Mouse (Mus musculus): Measurements from ENCODE around the gene Sgca. TPM values are rescaled to one million over a fixed set of nuclear protein-coding genes. Genes with fewer than 3 reads are reported as not detected.
"Not testable (repeated sequence)": the region's sequence is repeated elsewhere in the genome, so short reads cannot be mapped to it uniquely, and the experiment has no call there.

Sgca gene
- polyA plus RNA-seq, 1 experiment from 2014 or later, result not detected

DNA sequence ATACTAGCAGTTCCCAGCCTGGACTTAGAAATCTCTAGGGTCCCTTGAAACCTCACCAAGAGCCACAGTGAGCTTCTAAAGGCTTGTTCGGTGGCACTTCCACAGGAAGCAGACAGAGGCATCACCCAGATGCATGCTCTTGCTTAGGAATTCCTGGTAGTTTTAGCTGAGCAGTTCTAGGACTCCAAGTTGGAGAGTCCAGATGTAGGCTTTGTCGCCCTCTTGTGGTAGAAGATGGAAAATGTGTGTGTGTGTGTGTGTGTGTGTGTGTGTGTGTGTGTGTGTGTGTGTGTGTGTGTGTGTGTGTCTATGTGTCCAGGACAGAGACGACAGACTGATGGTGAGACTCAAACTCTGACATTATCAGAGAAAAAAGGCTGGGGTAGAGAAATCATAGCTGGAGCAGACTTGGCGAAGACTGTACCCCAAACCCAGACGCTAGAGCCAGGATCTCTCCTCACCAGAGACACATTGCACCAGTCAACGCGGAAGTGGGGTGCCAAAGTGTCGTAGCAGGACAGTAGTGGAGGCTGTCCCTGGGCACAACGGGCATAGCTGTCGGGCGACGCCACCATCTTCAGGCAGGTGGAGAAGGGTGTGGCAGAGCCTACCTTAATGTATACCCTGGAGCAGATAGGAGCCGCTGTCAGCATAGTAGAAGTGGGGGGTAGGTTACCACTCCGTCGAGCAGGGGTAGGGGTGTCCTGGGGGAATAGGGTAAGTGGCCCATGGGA, 5.8 kb downstream of the Sgca start:
- peak; percentile 82 for DNase-seq (ENCODE audit: low spot score)
- H3K9me3 ChIP-seq (replicated peaks; ENCODE audit: control insufficient read depth, low read length), result no peaks in the 10 kb centered on the region
- H3K27ac ChIP-seq (ENCODE audit: low read depth, low read length), result no peak overlapping the region
- ATAC-seq, result no peak
- H3K4me2 ChIP-seq (ENCODE audit: low read length), result no peak overlapping the region
- 59% methylated on average over 15 of the region's 15 CpGs for WGBS
- H3K4me1 ChIP-seq (ENCODE audit: control insufficient read depth, insufficient read depth, low read length), result no peaks in the 10 kb centered on the region
- H3K36me3 ChIP-seq (ENCODE audit: control insufficient read depth, insufficient read depth, low read length), result no peaks in the 10 kb centered on the region
- no peaks in the 10 kb centered on the region for H3K27me3 ChIP-seq (replicated peaks; ENCODE audit: control insufficient read depth, insufficient read depth, low read length)
- no peak overlapping the region for H3K4me3 ChIP-seq (ENCODE audit: low read depth, low read length)
- H3K9ac ChIP-seq (ENCODE audit: low read length), result no peak overlapping the region

DNA sequence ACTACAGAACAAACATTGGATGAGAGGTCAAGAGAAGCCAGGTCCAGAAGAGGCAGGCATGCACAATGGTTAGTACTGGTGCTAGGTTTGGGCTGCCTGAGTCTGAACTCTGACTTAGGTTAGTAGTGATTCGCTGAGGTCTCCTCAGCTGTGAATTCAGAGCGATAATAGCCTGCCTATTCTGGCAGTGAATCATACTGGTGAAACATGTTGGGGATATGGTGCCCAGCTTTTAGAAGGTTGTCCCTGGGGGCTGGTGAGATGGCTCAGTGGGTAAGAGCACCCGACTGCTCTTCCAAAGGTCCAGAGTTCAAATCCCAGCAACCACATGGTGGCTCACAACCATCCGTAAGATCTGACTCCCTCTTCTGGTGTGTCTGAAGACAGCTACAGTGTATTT, 6.4 kb downstream of the Sgca start:
- H3K9ac ChIP-seq (ENCODE audit: low read length); H3K27me3 ChIP-seq (replicated peaks; ENCODE audit: control insufficient read depth, insufficient read depth, low read length); H3K27ac ChIP-seq (ENCODE audit: low read depth, low read length); H3K4me3 ChIP-seq (ENCODE audit: low read depth, low read length); H3K4me2 ChIP-seq (ENCODE audit: low read length); H3K9me3 ChIP-seq (replicated peaks; ENCODE audit: control insufficient read depth, low read length); DNase-seq (ENCODE audit: low spot score); ATAC-seq; H3K4me1 ChIP-seq (ENCODE audit: control insufficient read depth, insufficient read depth, low read length); H3K36me3 ChIP-seq (ENCODE audit: control insufficient read depth, insufficient read depth, low read length): not testable (repeated sequence)
- WGBS, result 91% methylated on average over 4 of the region's 4 CpGs

DNA sequence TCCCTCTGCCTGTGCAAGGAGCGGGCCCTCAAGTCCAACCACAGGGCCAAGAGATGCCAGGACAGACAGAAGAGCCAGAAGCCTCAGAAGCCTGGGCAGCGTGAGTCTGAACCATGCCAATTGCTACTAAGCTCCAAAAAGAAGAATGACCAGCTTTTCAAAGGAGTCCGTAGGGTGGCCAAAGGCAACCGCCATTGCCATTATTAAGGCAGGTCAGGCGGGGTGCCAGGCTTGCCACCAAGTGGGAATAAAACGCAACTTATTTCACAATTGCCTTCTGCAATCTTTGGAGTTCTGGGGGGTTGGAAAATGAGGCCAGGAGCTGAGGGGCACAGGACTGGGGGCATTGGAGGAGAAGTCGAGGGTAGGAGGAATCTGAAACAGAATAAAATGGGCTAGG, 7.9 kb downstream of the Sgca start:
- ATAC-seq (no peak), DNase-seq (ENCODE audit: low spot score) (no peak)
- no peak overlapping the region for H3K4me2 ChIP-seq (ENCODE audit: low read length)
- no peaks in the 10 kb centered on the region for H3K27me3 ChIP-seq (replicated peaks; ENCODE audit: control insufficient read depth, insufficient read depth, low read length)
- no peak overlapping the region for H3K4me3 ChIP-seq (ENCODE audit: low read depth, low read length)
- no peak overlapping the region for H3K9ac ChIP-seq (ENCODE audit: low read length)
- H3K4me1 ChIP-seq (ENCODE audit: control insufficient read depth, insufficient read depth, low read length), result no peaks in the 10 kb centered on the region
- H3K27ac ChIP-seq (ENCODE audit: low read depth, low read length), result no peak overlapping the region
- WGBS, result 74% methylated on average over 7 of the region's 7 CpGs
- H3K9me3 ChIP-seq (replicated peaks; ENCODE audit: control insufficient read depth, low read length), result no peaks in the 10 kb centered on the region
- H3K36me3 ChIP-seq (ENCODE audit: control insufficient read depth, insufficient read depth, low read length), result no peaks in the 10 kb centered on the region

DNA sequence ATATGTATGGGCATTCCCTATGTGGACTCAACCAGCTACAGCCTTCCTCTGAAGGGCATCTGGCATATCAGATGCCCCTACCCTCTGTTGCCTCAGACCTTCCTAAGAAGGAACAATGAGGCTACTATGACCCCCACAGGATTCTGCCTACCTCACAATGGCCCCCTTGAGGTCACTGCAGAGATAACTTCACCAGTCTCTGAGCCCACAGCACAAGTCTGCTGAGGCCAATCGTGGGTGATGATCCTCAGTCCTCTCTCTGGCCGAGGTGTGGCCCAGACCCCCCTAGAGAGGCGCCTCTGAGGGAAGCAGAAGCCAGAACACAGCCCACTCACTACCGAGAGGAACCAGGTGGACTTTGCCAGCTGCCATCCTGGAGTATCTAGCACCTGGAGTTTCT, 8.7 kb downstream of the Sgca start, which contains the start of gene Hils1:
TSS of gene Hils1 (plus strand) at position 175 of the 400 bp plus-strand sequence.
- Histone ChIP-seq H3K27ac (ENCODE audit: low read depth, low read length) (no peak within 1 kb of the TSS), H3K36me3 (ENCODE audit: control insufficient read depth, insufficient read depth, low read length) (no peaks in the 10 kb centered on the region), H3K4me1 (ENCODE audit: control insufficient read depth, insufficient read depth, low read length) (no peaks in the 10 kb centered on the region), H3K4me2 (ENCODE audit: low read length) (no peak within 1 kb of the TSS), H3K9me3 (replicated peaks; ENCODE audit: control insufficient read depth, low read length) (no peaks in the 10 kb centered on the region), H3K9ac (ENCODE audit: low read length) (no peak within 1 kb of the TSS), H3K4me3 (ENCODE audit: low read depth, low read length) (no peak within 1 kb of the TSS), H3K27me3 (replicated peaks; ENCODE audit: control insufficient read depth, insufficient read depth, low read length) (no peaks in the 10 kb centered on the region)
- no peak for DNase-seq (ENCODE audit: low spot score)
- 58% methylated on average over 4 of the region's 4 CpGs for WGBS
- ATAC-seq, result no peak

DNA sequence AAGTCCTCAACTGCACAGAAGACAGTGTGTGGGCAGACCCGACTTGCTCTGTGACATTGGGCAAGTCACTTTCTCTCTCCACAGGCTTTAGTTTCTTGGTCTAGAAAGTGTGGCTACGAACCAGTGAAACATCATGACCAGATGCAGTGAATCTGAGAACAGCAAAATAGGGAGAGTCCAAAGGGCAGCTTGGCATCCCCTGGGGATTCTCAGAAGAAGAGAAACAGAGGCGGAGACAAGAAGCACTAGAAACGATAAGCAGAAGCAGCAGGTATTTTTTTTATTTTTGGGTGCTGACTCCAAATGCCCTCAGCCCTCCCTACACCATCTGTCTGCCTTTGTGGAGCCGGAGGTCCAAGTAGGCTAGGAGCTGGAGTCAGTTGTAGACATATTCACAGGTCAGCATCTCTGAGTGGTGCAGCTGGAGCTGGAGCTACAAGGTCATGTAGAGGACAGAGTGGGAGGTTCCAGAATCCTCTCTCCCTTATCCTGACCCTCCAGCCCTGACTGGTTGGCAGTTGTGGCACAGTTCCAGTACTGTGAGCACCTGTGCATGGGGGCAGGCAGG, 13.5 kb downstream of the Sgca start:
- Histone ChIP-seq H3K27me3 (replicated peaks; ENCODE audit: control insufficient read depth, insufficient read depth, low read length) (no peaks in the 10 kb centered on the region), H3K9ac (ENCODE audit: low read length) (no peak overlapping the region), H3K9me3 (replicated peaks; ENCODE audit: control insufficient read depth, low read length) (no peaks in the 10 kb centered on the region), H3K4me3 (ENCODE audit: low read depth, low read length) (no peak overlapping the region), H3K4me1 (ENCODE audit: control insufficient read depth, insufficient read depth, low read length) (no peaks in the 10 kb centered on the region), H3K4me2 (ENCODE audit: low read length) (no peak overlapping the region), H3K27ac (ENCODE audit: low read depth, low read length) (no peak overlapping the region), H3K36me3 (ENCODE audit: control insufficient read depth, insufficient read depth, low read length) (no peaks in the 10 kb centered on the region)
- 83% methylated on average over 5 of the region's 5 CpGs for WGBS
- ATAC-seq (no peak), DNase-seq (ENCODE audit: low spot score) (no peak)

DNA sequence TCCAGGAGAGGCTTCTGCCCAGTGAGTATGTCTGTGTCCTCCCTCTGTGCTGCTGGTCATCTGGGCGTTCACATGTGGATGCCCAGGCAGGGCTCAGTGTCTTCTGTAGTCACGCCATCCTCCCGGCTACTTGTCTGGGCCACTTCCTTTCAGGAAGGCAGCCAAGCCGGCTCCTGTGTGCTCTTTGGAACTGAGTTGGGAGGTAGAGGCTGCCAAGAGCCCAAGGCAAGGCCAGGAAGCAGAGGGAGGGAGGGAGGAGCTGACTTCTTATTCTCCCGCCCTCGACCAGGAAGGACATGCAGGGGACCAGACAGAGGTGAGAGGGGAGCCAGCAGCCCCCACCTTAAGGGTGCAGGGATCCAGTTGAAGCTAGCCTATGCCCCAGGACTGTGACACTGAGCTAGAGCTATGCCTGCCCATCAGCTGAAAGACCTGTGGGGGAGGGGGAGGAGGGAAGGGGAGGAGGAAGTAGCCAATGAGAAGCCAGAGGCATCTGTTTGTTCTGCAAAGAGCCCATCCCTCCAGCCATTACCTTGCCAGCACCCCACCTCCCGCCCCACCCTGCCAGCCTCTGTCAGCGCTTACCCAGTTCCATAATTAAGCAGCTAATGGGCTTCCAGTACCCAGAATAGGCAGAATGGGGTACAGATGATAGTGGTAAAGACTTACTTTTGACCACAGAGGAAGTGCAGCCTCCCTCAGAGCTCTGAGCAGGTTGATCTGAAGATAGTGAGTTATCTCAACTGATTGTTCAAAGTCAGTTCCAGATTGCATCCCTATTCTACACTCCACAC, 17.9 kb downstream of the Sgca start:
- H3K9me3 ChIP-seq (replicated peaks; ENCODE audit: control insufficient read depth, low read length), result no peaks in the 10 kb centered on the region

DNA sequence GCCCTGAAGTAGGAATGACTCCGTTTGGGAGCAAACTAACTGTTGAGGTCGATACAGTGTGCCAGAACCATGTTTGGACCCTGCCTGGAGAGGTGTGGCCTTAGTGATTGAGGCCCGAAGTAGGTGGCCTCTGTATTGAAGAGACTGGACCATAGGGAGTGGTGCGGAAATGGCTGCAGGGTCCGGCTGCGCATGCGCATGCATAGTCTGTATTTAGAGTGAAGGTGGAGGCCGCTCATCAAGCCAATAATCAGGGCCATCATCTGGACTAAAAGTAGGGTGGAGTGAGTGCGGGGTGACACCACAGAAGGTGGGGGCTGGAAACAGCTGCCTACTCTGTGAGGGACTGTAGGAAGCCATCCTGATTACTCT, 18.4 kb downstream of the Sgca start:
- Histone ChIP-seq H3K9me3 (replicated peaks; ENCODE audit: control insufficient read depth, low read length) (no peaks in the 10 kb centered on the region), H3K4me1 (ENCODE audit: control insufficient read depth, insufficient read depth, low read length) (no peaks in the 10 kb centered on the region; the same call in 1 of the 2 replicates), H3K9ac (ENCODE audit: low read length) (no peak overlapping the region), H3K27ac (ENCODE audit: low read depth, low read length) (peak overlapping the region; percentile 44), H3K36me3 (ENCODE audit: control insufficient read depth, insufficient read depth, low read length) (no peaks in the 10 kb centered on the region), H3K4me3 (ENCODE audit: low read depth, low read length) (no peak overlapping the region), H3K27me3 (replicated peaks; ENCODE audit: control insufficient read depth, insufficient read depth, low read length) (no peaks in the 10 kb centered on the region), H3K4me2 (ENCODE audit: low read length) (no peak overlapping the region)
- no peak; the same call in 1 of the 2 replicates for ATAC-seq
- WGBS, result 88% methylated on average over 9 of the region's 9 CpGs
- DNase-seq (ENCODE audit: low spot score), result no peak

More for the DNA sequence above, 17.9 kb downstream of the Sgca start:
- no peak overlapping the region for H3K4me2 ChIP-seq (ENCODE audit: low read length)
- DNase-seq (ENCODE audit: low spot score), result peak; percentile 65
- ATAC-seq, result peak; percentile 74
- H3K9ac ChIP-seq (ENCODE audit: low read length), result no peak overlapping the region
- 25% methylated on average over 8 of the region's 8 CpGs for WGBS
- H3K36me3 ChIP-seq (ENCODE audit: control insufficient read depth, insufficient read depth, low read length), result no peaks in the 10 kb centered on the region
- H3K4me3 ChIP-seq (ENCODE audit: low read depth, low read length), result no peak overlapping the region
- H3K27ac ChIP-seq (ENCODE audit: low read depth, low read length), result peak overlapping the region; percentile 44; the same call in 1 of the 2 replicates
- H3K27me3 ChIP-seq (replicated peaks; ENCODE audit: control insufficient read depth, insufficient read depth, low read length), result no peaks in the 10 kb centered on the region
- H3K4me1 ChIP-seq (ENCODE audit: control insufficient read depth, insufficient read depth, low read length), result no peaks in the 10 kb centered on the region; the same call in 1 of the 2 replicates

DNA sequence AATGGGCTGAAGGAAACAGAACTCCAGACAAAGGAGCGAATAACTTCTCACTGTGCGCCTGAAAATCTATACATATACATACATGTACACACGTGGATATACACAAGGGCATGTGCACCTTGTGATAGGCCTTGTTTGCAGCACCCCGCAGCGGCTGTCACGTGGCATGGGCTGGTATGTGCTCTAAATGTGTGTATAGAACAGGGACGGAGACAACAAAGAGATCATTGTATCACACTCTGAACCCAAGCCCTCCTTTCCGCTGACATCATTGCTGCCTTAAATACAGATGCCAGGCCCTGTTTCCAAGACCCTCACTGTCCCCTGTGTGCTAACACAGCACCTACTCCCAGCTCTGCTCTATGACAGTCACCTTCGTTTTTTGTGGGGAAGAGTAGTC, 21.0 kb downstream of the Sgca start:
- Histone ChIP-seq H3K9ac (ENCODE audit: low read length) (no peak overlapping the region), H3K4me1 (ENCODE audit: control insufficient read depth, insufficient read depth, low read length) (peaks cover 7% of the 10 kb centered on the region), H3K9me3 (replicated peaks; ENCODE audit: control insufficient read depth, low read length) (no peaks in the 10 kb centered on the region), H3K4me2 (ENCODE audit: low read length) (peak overlapping the region; percentile 26; the same call in 1 of the 2 replicates), H3K27me3 (replicated peaks; ENCODE audit: control insufficient read depth, insufficient read depth, low read length) (no peaks in the 10 kb centered on the region), H3K27ac (ENCODE audit: low read depth, low read length) (no peak overlapping the region), H3K36me3 (ENCODE audit: control insufficient read depth, insufficient read depth, low read length) (no peaks in the 10 kb centered on the region), H3K4me3 (ENCODE audit: low read depth, low read length) (no peak overlapping the region)
- WGBS, result 34% methylated on average over 9 of the region's 9 CpGs
- DNase-seq (ENCODE audit: low spot score), result peak; percentile 62
- ATAC-seq, result peak; percentile 62

All from forebrain, embryonic 14.5 days (tissue).